Mouse (Mus musculus) CH12.LX (cell line): ENCODE measurements around the gene Adamts7.

Experiments
- CTCF ChIP-seq, 2 experiments: IDR thresholded peaks in 1 of 2; conservative IDR thresholded peaks in 1 of 2; 2 replicates each; pipeline ENCODE4 v1.5.1; 2011 to 2012; ENCODE audit warnings: low read depth in 2 of 2, low read length in 2 of 2, improper control_type of control experiment in 1 of 2, inconsistent platforms in 1 of 2, mild to moderate bottlenecking in 1 of 2, moderate library complexity in 1 of 2
- EP300 ChIP-seq: IDR thresholded peaks from 2 replicates; pipeline ENCODE4 v1.6.1; 2011; ENCODE audit warnings: low read length, improper control_type of control experiment
- GABPA ChIP-seq: IDR thresholded peaks from 2 replicates; pipeline ENCODE4 v1.6.1; 2012; ENCODE audit warnings: low read depth, low read length, improper control_type of control experiment, inconsistent platforms; ENCODE audit not compliant: insufficient replicate concordance
- IRF4 ChIP-seq: IDR thresholded peaks from 2 replicates; pipeline ENCODE4 v1.6.1; 2014; ENCODE audit warnings: low read depth, mild to moderate bottlenecking, inconsistent platforms, low read length, improper control_type of control experiment
- KAT2A ChIP-seq: IDR thresholded peaks from 2 replicates; pipeline ENCODE4 v1.6.1; 2012; ENCODE audit warnings: low read length, improper control_type of control experiment, inconsistent platforms; ENCODE audit not compliant: insufficient replicate concordance
- MAFK ChIP-seq: IDR thresholded peaks from 2 replicates; pipeline ENCODE4 v1.6.1; 2011; ENCODE audit warnings: low read length, improper control_type of control experiment; ENCODE audit not compliant: insufficient replicate concordance
- MAX ChIP-seq: IDR thresholded peaks from 2 replicates; pipeline ENCODE4 v1.6.1; 2011; ENCODE audit warnings: low read length, improper control_type of control experiment
- MYC ChIP-seq: IDR thresholded peaks from 2 replicates; pipeline ENCODE4 v1.6.1; 2011; ENCODE audit warnings: low read depth, mild to moderate bottlenecking, improper control_type of control experiment, low read length
- NRF1 ChIP-seq: IDR thresholded peaks from 2 replicates; pipeline ENCODE4 v1.6.1; 2014; ENCODE audit warnings: low read depth, mild to moderate bottlenecking, inconsistent platforms, low read length, improper control_type of control experiment, moderate library complexity
- POLR2A ChIP-seq: IDR thresholded peaks from 2 replicates; pipeline ENCODE4 v1.6.1; 2011; ENCODE audit warnings: low read depth, mild to moderate bottlenecking, improper control_type of control experiment, low read length
- RCOR1 ChIP-seq: conservative IDR thresholded peaks from 2 replicates; pipeline ENCODE4 v1.6.1; 2012; ENCODE audit warnings: low read depth, mild to moderate bottlenecking, inconsistent platforms, low read length, improper control_type of control experiment
- TCF12 ChIP-seq: IDR thresholded peaks from 2 replicates; pipeline ENCODE4 v1.6.1; 2014; ENCODE audit warnings: low read depth, mild to moderate bottlenecking, inconsistent platforms, low read length, improper control_type of control experiment
- ZC3H11A ChIP-seq: IDR thresholded peaks from 2 replicates; pipeline ENCODE4 v1.6.1; 2012; ENCODE audit warnings: low read depth, mild to moderate bottlenecking, inconsistent platforms, low read length, improper control_type of control experiment
- ZMIZ1 ChIP-seq: IDR thresholded peaks from 2 replicates; pipeline ENCODE4 v1.6.1; 2012; ENCODE audit warnings: low read depth, mild to moderate bottlenecking, inconsistent platforms, low read length, improper control_type of control experiment

- no peak for TF ChIP-seq MAX
- TF ChIP-seq IRF4, result no peak
- TF ChIP-seq POLR2A, result no peak
- TF ChIP-seq CTCF (conservative IDR thresholded peaks at IDR 0.05 in 1 of 2, IDR thresholded peaks at IDR 0.05 in 1 of 2; ENCODE audit: low read depth in 2 of 2, low read length in 2 of 2), result no peak
- no peak for TF ChIP-seq EP300
- no peak for TF ChIP-seq MAFK
- TF ChIP-seq TCF12, result no peak
- TF ChIP-seq KAT2A, result no peak
- TF ChIP-seq ZC3H11A, result no peak
- TF ChIP-seq NRF1, result no peak
- TF ChIP-seq RCOR1, result no peak
- TF ChIP-seq MYC, result no peak
- TF ChIP-seq ZMIZ1, result no peak
- TF ChIP-seq GABPA, result no peak
Observed at GRCm38 (mm10) chr9:90240560-90240959, 77.7 kb downstream of the Adamts7 start.
